Mouse (Mus musculus) hindbrain, embryonic 15.5 days (tissue): ENCODE data around the gene Kndc1. TPM values are rescaled to one million over a fixed set of nuclear protein-coding genes. Genes with fewer than 3 reads are reported as not detected.

Experiments
- ATAC-seq: fragments of 200-750 bp; cut with Nextera tagmentation; 2 replicates; pipeline ENCODE4 v1.8.0; 2017; ENCODE audit warnings: low read depth, moderate number of reproducible peaks, moderate TSS enrichment; ENCODE audit not compliant: low FRiP score
- H3K27ac ChIP-seq: fragments of 300-500 bp; sonication (generic); replicated peaks from 2 replicates; pipeline ENCODE4 v1.5.1; 2015; ENCODE audit warnings: mild to moderate bottlenecking, inconsistent platforms
- H3K27me3 ChIP-seq: fragments of 300-500 bp; sonication (generic); 2 replicates; pipeline ENCODE4 v1.6.1; 2015; ENCODE audit warnings: control low read depth, inconsistent platforms
- H3K36me3 ChIP-seq: fragments of 300-500 bp; sonication (generic); 2 replicates; pipeline ENCODE4 v1.6.1; 2015; ENCODE audit warnings: control low read depth, inconsistent platforms
- H3K4me1 ChIP-seq: fragments of 300-500 bp; sonication (generic); replicated peaks from 2 replicates; pipeline ENCODE4 v1.6.1; 2015; ENCODE audit warnings: control low read depth, inconsistent platforms
- H3K4me2 ChIP-seq: fragments of 300-500 bp; sonication (generic); 2 replicates; pipeline ENCODE4 v1.6.1; 2015; ENCODE audit warnings: moderate library complexity, mild to moderate bottlenecking, inconsistent platforms
- H3K4me3 ChIP-seq: fragments of 300-500 bp; sonication (generic); 2 replicates; pipeline ENCODE4 v1.5.1; 2015; ENCODE audit warnings: mild to moderate bottlenecking, inconsistent platforms
- H3K9ac ChIP-seq: fragments of 300-500 bp; sonication (generic); 2 replicates; pipeline ENCODE4 v1.6.1; 2015; ENCODE audit warnings: inconsistent platforms
- H3K9me3 ChIP-seq: fragments of 300-500 bp; sonication (generic); 2 replicates; pipeline ENCODE4 v1.6.1; 2016; ENCODE audit warnings: control low read depth, inconsistent platforms
- whole genome bisulfite sequencing: fragments of 180-500 bp; shearing (Covaris S2); methylation state at CpG from one replicate; pipeline ENCODE4 v1.1.7; 2015; 5-methylcytosine and 5-hydroxymethylcytosine counted together
- polyA plus RNA-seq: library from polyadenylated mRNA; unstranded; fragments of >200 nt; fragmentation: Nextera tagmentation; extraction: Ambion mirVana; gene quantifications from 2 replicates; pipeline ENCODE4 v1.2.1, GENCODE M21; 2015

The Kndc1 gene
- polyA plus RNA-seq, 1 experiment from 2014 or later, result 18.1 TPM

- no peak overlapping the region for H3K4me3 ChIP-seq
- H3K9ac ChIP-seq, result no peak overlapping the region
- no peaks in the 10 kb centered on the region for H3K4me1 ChIP-seq
- H3K36me3 ChIP-seq, result no peaks in the 10 kb centered on the region
- H3K27me3 ChIP-seq, result no peaks in the 10 kb centered on the region
- H3K27ac ChIP-seq, result no peak overlapping the region
- no peaks in the 10 kb centered on the region for H3K9me3 ChIP-seq
- no peak overlapping the region for H3K4me2 ChIP-seq
- ATAC-seq, result no peak
- 69% methylated on average over 5 of the region's 5 CpGs for WGBS
Measured at GRCm38 (mm10) chr7:139878122-139878521, 16.4 kb upstream of the Kndc1 start.

- Histone ChIP-seq H3K36me3 (no peaks in the 10 kb centered on the region), H3K27me3 (no peaks in the 10 kb centered on the region), H3K9me3 (no peaks in the 10 kb centered on the region), H3K4me3 (no peak overlapping the region), H3K9ac (no peak overlapping the region), H3K4me1 (no peaks in the 10 kb centered on the region), H3K4me2 (no peak overlapping the region), H3K27ac (no peak overlapping the region)
- no peak for ATAC-seq
- 61% methylated on average over 6 of the region's 6 CpGs for WGBS
Measured at GRCm38 (mm10) chr7:139878621-139879020, 15.9 kb upstream of the Kndc1 start.

GRCm38 (mm10) chr7:139883545-139883944, 11.0 kb upstream of the Kndc1 start:
- no peaks in the 10 kb centered on the region for H3K9me3 ChIP-seq
- no peak overlapping the region for H3K4me2 ChIP-seq
- H3K27me3 ChIP-seq, result no peaks in the 10 kb centered on the region
- H3K27ac ChIP-seq, result no peak overlapping the region
- WGBS, result 78% methylated on average over 4 of the region's 4 CpGs
- ATAC-seq, result no peak
- no peak overlapping the region for H3K9ac ChIP-seq
- H3K36me3 ChIP-seq, result no peaks in the 10 kb centered on the region
- H3K4me1 ChIP-seq, result no peaks in the 10 kb centered on the region
- no peak overlapping the region for H3K4me3 ChIP-seq

GRCm38 (mm10) chr7:139891779-139892178, 2.7 kb upstream of the Kndc1 start:
- WGBS, result 72% methylated on average over 5 of the region's 5 CpGs
- ATAC-seq, result no peak

GRCm38 (mm10) chr7:139896271-139896670, 1.8 kb downstream of the Kndc1 start:
- peak overlapping the region; percentile 74 for H3K4me2 ChIP-seq
- H3K27me3 ChIP-seq, result peaks cover 9% of the 10 kb centered on the region; the same call in 1 of the 2 replicates
- WGBS, result 82% methylated on average over 7 of the region's 7 CpGs
- peaks cover 23% of the 10 kb centered on the region for H3K4me1 ChIP-seq
- H3K4me3 ChIP-seq, result peak overlapping the region; percentile 55; the same call in 1 of the 2 replicates
- no peaks in the 10 kb centered on the region for H3K9me3 ChIP-seq
- ATAC-seq, result no peak
- H3K27ac ChIP-seq, result no peak overlapping the region
- H3K9ac ChIP-seq, result no peak overlapping the region; the same call in 1 of the 2 replicates
- H3K36me3 ChIP-seq, result no peaks in the 10 kb centered on the region

More at GRCm38 (mm10) chr7:139891779-139892178, 2.7 kb upstream of the Kndc1 start:
- Histone ChIP-seq H3K4me3 (no peak overlapping the region), H3K4me1 (peaks cover 23% of the 10 kb centered on the region), H3K27me3 (peaks cover 9% of the 10 kb centered on the region; the same call in 1 of the 2 replicates), H3K27ac (no peak overlapping the region), H3K9ac (no peak overlapping the region), H3K36me3 (no peaks in the 10 kb centered on the region), H3K4me2 (no peak overlapping the region), H3K9me3 (no peaks in the 10 kb centered on the region)

- no peak for ATAC-seq
- H3K4me3 ChIP-seq, result no peak overlapping the region
- H3K27ac ChIP-seq, result no peak overlapping the region
- WGBS, result 85% methylated on average over 7 of the region's 7 CpGs
- no peaks in the 10 kb centered on the region for H3K36me3 ChIP-seq
- peak overlapping the region; percentile 74; the same call in 1 of the 2 replicates for H3K4me2 ChIP-seq
- no peak overlapping the region for H3K9ac ChIP-seq
- no peaks in the 10 kb centered on the region for H3K9me3 ChIP-seq
- H3K27me3 ChIP-seq, result peaks cover 9% of the 10 kb centered on the region; the same call in 1 of the 2 replicates
- H3K4me1 ChIP-seq, result peaks cover 23% of the 10 kb centered on the region
Measured at GRCm38 (mm10) chr7:139896796-139897195, 2.3 kb downstream of the Kndc1 start.

- H3K36me3 ChIP-seq, result no peaks in the 10 kb centered on the region
- no peaks in the 10 kb centered on the region for H3K9me3 ChIP-seq
- H3K27ac ChIP-seq, result no peak overlapping the region
- peaks cover 23% of the 10 kb centered on the region for H3K4me1 ChIP-seq
- H3K4me2 ChIP-seq, result no peak overlapping the region
- ATAC-seq, result no peak
- WGBS, result 90% methylated on average over 2 of the region's 2 CpGs
- no peak overlapping the region for H3K9ac ChIP-seq
- H3K4me3 ChIP-seq, result no peak overlapping the region
- peaks cover 3% of the 10 kb centered on the region; the same call in 1 of the 2 replicates for H3K27me3 ChIP-seq
Measured at GRCm38 (mm10) chr7:139898606-139899005, 4.1 kb downstream of the Kndc1 start.

- H3K27ac ChIP-seq, result no peak overlapping the region
- no peak overlapping the region for H3K4me3 ChIP-seq
- no peak overlapping the region for H3K9ac ChIP-seq
- peaks cover 17% of the 10 kb centered on the region for H3K4me1 ChIP-seq
- H3K4me2 ChIP-seq, result no peak overlapping the region
- H3K27me3 ChIP-seq, result no peaks in the 10 kb centered on the region
- H3K36me3 ChIP-seq, result no peaks in the 10 kb centered on the region
- ATAC-seq, result no peak
- 87% methylated on average over 7 of the region's 7 CpGs for WGBS
- no peaks in the 10 kb centered on the region for H3K9me3 ChIP-seq
Measured at GRCm38 (mm10) chr7:139899505-139899904, 5.0 kb downstream of the Kndc1 start.

- no peak for ATAC-seq
- Histone ChIP-seq H3K4me2 (no peak overlapping the region), H3K36me3 (no peaks in the 10 kb centered on the region), H3K27ac (no peak overlapping the region), H3K4me1 (peaks cover 19% of the 10 kb centered on the region), H3K27me3 (no peaks in the 10 kb centered on the region), H3K9ac (no peak overlapping the region), H3K9me3 (no peaks in the 10 kb centered on the region), H3K4me3 (no peak overlapping the region)
- WGBS, result 94% methylated on average over 7 of the region's 7 CpGs
Measured at GRCm38 (mm10) chr7:139900456-139900855, 6.0 kb downstream of the Kndc1 start.

- no peak overlapping the region for H3K9ac ChIP-seq
Measured at GRCm38 (mm10) chr7:139900896-139901295, 6.4 kb downstream of the Kndc1 start.

GRCm38 (mm10) chr7:139901981-139902380, 7.5 kb downstream of the Kndc1 start:
- no peak overlapping the region for H3K9ac ChIP-seq
- peaks cover 15% of the 10 kb centered on the region for H3K4me1 ChIP-seq
- H3K9me3 ChIP-seq, result no peaks in the 10 kb centered on the region
- 41% methylated on average over 1 of the region's 1 CpGs for WGBS
- ATAC-seq, result no peak
- H3K4me2 ChIP-seq, result no peak overlapping the region
- H3K27me3 ChIP-seq, result no peaks in the 10 kb centered on the region
- H3K36me3 ChIP-seq, result no peaks in the 10 kb centered on the region
- H3K4me3 ChIP-seq, result no peak overlapping the region
- no peak overlapping the region for H3K27ac ChIP-seq

More at GRCm38 (mm10) chr7:139900896-139901295, 6.4 kb downstream of the Kndc1 start:
- no peak overlapping the region for H3K4me3 ChIP-seq
- no peak for ATAC-seq
- H3K27me3 ChIP-seq, result no peaks in the 10 kb centered on the region
- WGBS, result 88% methylated on average over 6 of the region's 6 CpGs
- no peaks in the 10 kb centered on the region for H3K36me3 ChIP-seq
- H3K4me1 ChIP-seq, result peaks cover 19% of the 10 kb centered on the region
- no peaks in the 10 kb centered on the region for H3K9me3 ChIP-seq
- H3K27ac ChIP-seq, result no peak overlapping the region
- no peak overlapping the region for H3K4me2 ChIP-seq

GRCm38 (mm10) chr7:139905261-139905660, 10.8 kb downstream of the Kndc1 start:
- H3K27me3 ChIP-seq, result no peaks in the 10 kb centered on the region
- H3K4me2 ChIP-seq, result peak overlapping the region; percentile 22; the same call in 1 of the 2 replicates
- H3K4me3 ChIP-seq, result no peak overlapping the region
- H3K9ac ChIP-seq, result no peak overlapping the region
- H3K27ac ChIP-seq, result no peak overlapping the region; the same call in 1 of the 2 replicates
- H3K36me3 ChIP-seq, result no peaks in the 10 kb centered on the region
- 11% methylated on average over 6 of the region's 6 CpGs for WGBS
- no peaks in the 10 kb centered on the region for H3K9me3 ChIP-seq
- no peak for ATAC-seq
- peaks cover 33% of the 10 kb centered on the region for H3K4me1 ChIP-seq

GRCm38 (mm10) chr7:139905661-139906060, 11.2 kb downstream of the Kndc1 start:
- 5% methylated on average over 6 of the region's 6 CpGs for WGBS
- H3K4me1 ChIP-seq, result peaks cover 34% of the 10 kb centered on the region
- no peak for ATAC-seq
- peak overlapping the region; percentile 22; the same call in 1 of the 2 replicates for H3K4me2 ChIP-seq
- H3K27me3 ChIP-seq, result no peaks in the 10 kb centered on the region
- no peaks in the 10 kb centered on the region; the same call in 1 of the 2 replicates for H3K36me3 ChIP-seq
- no peaks in the 10 kb centered on the region for H3K9me3 ChIP-seq
- no peak overlapping the region for H3K9ac ChIP-seq
- H3K4me3 ChIP-seq, result no peak overlapping the region
- no peak overlapping the region for H3K27ac ChIP-seq
